Mouse (Mus musculus): ENCODE measurements at regions not wholly inside any gene's neighbourhood (a gene's known extent, or its start where the extent isn't known, plus 50 kb on each side); places are given as distances from the start of the nearest gene placed in this dataset.

- Histone ChIP-seq H3K27me3 (ENCODE audit: insufficient read depth, low read length) (no peaks in the 10 kb centered on the region), H3K27ac (ENCODE audit: low read depth, low read length) (no peak overlapping the region), H3K9me3 (ENCODE audit: low read length) (no peaks in the 10 kb centered on the region), H3K9ac (replicated peaks; ENCODE audit: low read length, poor library complexity, severe bottlenecking) (no peak overlapping the region), H3K4me2 (ENCODE audit: low read depth, low read length, poor library complexity, severe bottlenecking) (no peak overlapping the region), H3K4me3 (ENCODE audit: low read depth, low read length) (no peak overlapping the region), H3K36me3 (ENCODE audit: insufficient read depth, low read length) (no peaks in the 10 kb centered on the region), H3K4me1 (ENCODE audit: insufficient read depth, low read length) (no peaks in the 10 kb centered on the region)
- no peak for TF ChIP-seq CTCF (IDR thresholded peaks at IDR 0.05)
- no peak for ATAC-seq (ENCODE audit: low FRiP score)
- WGBS: 82% methylated on average over 7 of the region's 7 CpGs
- no peak for DNase-seq (ENCODE audit: low spot score)
These were observed 260.3 kb upstream of the Igfbp3 start for GRCm38 (mm10) chr11:7473832-7474545.

DNA sequence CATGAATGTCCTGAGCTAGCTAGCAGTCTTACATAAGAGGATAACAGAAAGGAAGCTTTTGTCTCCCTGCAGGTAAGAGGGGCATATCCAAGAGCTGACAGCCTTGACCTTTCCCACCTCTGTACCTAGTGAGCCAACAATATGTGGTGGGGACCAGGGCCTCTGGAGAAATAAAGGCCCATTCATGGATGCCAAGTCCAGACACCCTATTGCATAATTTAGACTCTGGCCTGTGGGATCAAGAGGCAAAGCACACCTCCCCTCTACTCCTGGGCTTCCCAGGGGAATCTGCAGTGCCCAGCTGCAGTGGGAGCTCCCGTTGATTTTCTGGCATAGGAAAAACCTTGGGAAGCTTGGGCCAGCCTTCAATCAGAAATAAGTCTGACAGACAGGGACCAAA lies 251.8 kb upstream of the Igfbp3 start:
- 60% methylated on average over 1 of the region's 1 CpGs for WGBS

DNA sequence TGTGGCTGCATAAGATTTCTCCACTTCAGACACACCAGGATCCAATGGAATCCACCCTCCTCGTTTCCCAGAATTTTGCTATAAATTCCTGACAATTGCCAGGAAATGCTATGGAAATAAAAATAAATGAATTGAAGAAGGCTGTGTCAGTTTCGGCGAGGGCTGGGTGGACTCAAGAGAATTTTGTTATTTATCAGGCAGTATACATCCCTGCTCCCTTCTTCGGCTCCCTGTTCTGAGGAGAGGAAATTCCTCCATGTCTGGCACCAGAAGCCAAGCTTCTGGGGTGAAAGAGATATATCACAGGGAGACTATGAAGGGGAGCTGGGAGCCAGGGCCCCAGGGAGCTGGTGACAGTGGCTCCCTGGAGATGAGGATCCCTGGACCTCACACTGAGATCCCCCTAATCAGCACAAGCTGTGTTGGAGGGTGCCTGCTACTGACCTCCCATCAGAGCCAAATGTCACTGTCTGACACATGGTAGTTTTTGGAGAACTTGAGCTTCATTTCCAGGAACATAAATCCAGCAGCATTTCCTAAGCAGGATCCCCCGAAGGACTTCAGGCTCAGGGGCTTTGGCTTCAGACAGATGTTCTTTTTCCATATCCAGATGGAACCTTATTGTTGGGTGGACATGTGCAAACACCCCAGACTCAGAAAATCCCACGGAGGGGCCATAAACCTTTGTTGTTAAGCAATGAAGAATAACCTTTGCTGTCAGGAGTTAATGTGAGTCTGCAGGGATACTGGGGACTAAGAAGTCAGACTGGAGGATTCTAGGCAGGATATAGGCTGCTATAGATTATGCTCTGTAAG lies 248.4 kb upstream of the Igfbp3 start:
- Histone ChIP-seq H3K9me3 (ENCODE audit: low read length) (no peaks in the 10 kb centered on the region), H3K4me2 (ENCODE audit: low read depth, low read length, poor library complexity, severe bottlenecking) (no peak overlapping the region), H3K27ac (ENCODE audit: low read depth, low read length) (no peak overlapping the region), H3K36me3 (ENCODE audit: insufficient read depth, low read length) (no peaks in the 10 kb centered on the region), H3K4me3 (ENCODE audit: low read depth, low read length) (no peak overlapping the region), H3K4me1 (ENCODE audit: insufficient read depth, low read length) (no peaks in the 10 kb centered on the region), H3K9ac (replicated peaks; ENCODE audit: low read length, poor library complexity, severe bottlenecking) (no peak overlapping the region), H3K27me3 (ENCODE audit: insufficient read depth, low read length) (no peaks in the 10 kb centered on the region)
- no peak for DNase-seq (ENCODE audit: low spot score)
- TF ChIP-seq CTCF (IDR thresholded peaks at IDR 0.05): no peak
- 76% methylated on average over 6 of the region's 6 CpGs for WGBS
- no peak for ATAC-seq (ENCODE audit: low FRiP score)

More for the DNA sequence above, 251.8 kb upstream of the Igfbp3 start:
- Histone ChIP-seq H3K9ac (replicated peaks; ENCODE audit: low read length, poor library complexity, severe bottlenecking) (no peak overlapping the region), H3K36me3 (ENCODE audit: insufficient read depth, low read length) (no peaks in the 10 kb centered on the region), H3K4me3 (ENCODE audit: low read depth, low read length) (no peak overlapping the region), H3K4me2 (ENCODE audit: low read depth, low read length, poor library complexity, severe bottlenecking) (no peak overlapping the region), H3K27me3 (ENCODE audit: insufficient read depth, low read length) (no peaks in the 10 kb centered on the region), H3K27ac (ENCODE audit: low read depth, low read length) (no peak overlapping the region), H3K9me3 (ENCODE audit: low read length) (no peaks in the 10 kb centered on the region), H3K4me1 (ENCODE audit: insufficient read depth, low read length) (no peaks in the 10 kb centered on the region)
- DNase-seq (ENCODE audit: low spot score) (no peak), ATAC-seq (ENCODE audit: low FRiP score) (no peak)
- TF ChIP-seq CTCF (IDR thresholded peaks at IDR 0.05): no peak

- Histone ChIP-seq H3K4me2 (ENCODE audit: low read depth, low read length, poor library complexity, severe bottlenecking) (no peak overlapping the region), H3K9ac (replicated peaks; ENCODE audit: low read length, poor library complexity, severe bottlenecking) (no peak overlapping the region), H3K9me3 (ENCODE audit: low read length) (no peaks in the 10 kb centered on the region), H3K4me3 (ENCODE audit: low read depth, low read length) (no peak overlapping the region), H3K4me1 (ENCODE audit: insufficient read depth, low read length) (no peaks in the 10 kb centered on the region), H3K36me3 (ENCODE audit: insufficient read depth, low read length) (no peaks in the 10 kb centered on the region), H3K27ac (ENCODE audit: low read depth, low read length) (no peak overlapping the region), H3K27me3 (ENCODE audit: insufficient read depth, low read length) (no peaks in the 10 kb centered on the region)
- WGBS: 86% methylated on average over 4 of the region's 4 CpGs
- DNase-seq (ENCODE audit: low spot score) (no peak), ATAC-seq (ENCODE audit: low FRiP score) (no peak)
- no peak for TF ChIP-seq CTCF (IDR thresholded peaks at IDR 0.05)
These were observed 238.0 kb upstream of the Igfbp3 start for GRCm38 (mm10) chr11:7451756-7452155.

DNA sequence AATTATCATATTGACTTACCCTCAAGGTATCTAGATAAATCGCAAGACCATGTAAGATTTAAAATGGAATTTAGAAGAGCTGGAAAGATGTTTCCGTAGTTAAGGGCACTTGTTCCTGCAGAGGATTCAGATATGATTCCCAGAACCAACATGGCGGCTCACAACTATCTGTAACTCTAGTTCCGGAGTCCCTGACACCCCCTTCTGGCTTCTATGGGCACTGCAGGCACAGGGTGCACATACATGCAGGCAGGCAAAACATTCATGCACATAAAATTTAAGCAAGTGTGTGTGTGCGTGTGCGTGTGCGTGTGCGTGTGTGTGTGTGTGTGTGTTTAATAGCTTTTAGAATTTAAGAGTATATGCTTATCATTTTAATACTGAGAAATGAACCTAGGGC lies 230.8 kb upstream of the Igfbp3 start:
- no peak for TF ChIP-seq CTCF (IDR thresholded peaks at IDR 0.05)
- ATAC-seq (ENCODE audit: low FRiP score): no peak
- Histone ChIP-seq H3K9ac (replicated peaks; ENCODE audit: low read length, poor library complexity, severe bottlenecking) (no peak overlapping the region), H3K27ac (ENCODE audit: low read depth, low read length) (no peak overlapping the region), H3K27me3 (ENCODE audit: insufficient read depth, low read length) (no peaks in the 10 kb centered on the region), H3K36me3 (ENCODE audit: insufficient read depth, low read length) (no peaks in the 10 kb centered on the region), H3K4me2 (ENCODE audit: low read depth, low read length, poor library complexity, severe bottlenecking) (no peak overlapping the region), H3K4me3 (ENCODE audit: low read depth, low read length) (no peak overlapping the region), H3K9me3 (ENCODE audit: low read length) (0 out of 2 replicates have a peak, but pooled peaks cover 3% of the 10 kb centered on the region), H3K4me1 (ENCODE audit: insufficient read depth, low read length) (no peaks in the 10 kb centered on the region)
- no peak for DNase-seq (ENCODE audit: low spot score)
- 94% methylated on average over 8 of the region's 8 CpGs for WGBS

DNA sequence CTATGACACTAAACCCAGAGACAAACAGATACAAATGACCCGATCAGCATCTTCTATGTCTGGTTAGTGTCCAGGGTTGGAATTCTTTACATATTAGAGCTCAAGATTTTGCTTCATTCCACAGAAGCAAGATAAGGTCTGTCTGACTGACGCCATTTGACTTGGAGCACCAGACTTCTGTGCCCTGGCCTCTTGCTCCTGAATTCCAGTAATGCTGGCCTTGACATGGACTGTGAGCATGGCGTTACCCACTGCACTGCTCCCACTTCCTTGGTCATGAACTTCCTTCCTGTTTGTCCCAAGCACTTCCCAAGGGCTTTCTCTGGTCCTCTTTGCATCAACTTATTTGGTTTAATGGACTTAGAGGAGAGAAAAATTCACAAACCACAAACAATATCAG lies 225.6 kb upstream of the Igfbp3 start:
- no peak for TF ChIP-seq CTCF (IDR thresholded peaks at IDR 0.05)
- H3K4me3 ChIP-seq (ENCODE audit: low read depth, low read length): no peak overlapping the region
- no peaks in the 10 kb centered on the region for H3K36me3 ChIP-seq (ENCODE audit: insufficient read depth, low read length)
- ATAC-seq (ENCODE audit: low FRiP score): no peak
- H3K9me3 ChIP-seq (ENCODE audit: low read length): no peaks in the 10 kb centered on the region
- H3K9ac ChIP-seq (replicated peaks; ENCODE audit: low read length, poor library complexity, severe bottlenecking): no peak overlapping the region
- H3K4me1 ChIP-seq (ENCODE audit: insufficient read depth, low read length): no peaks in the 10 kb centered on the region
- WGBS: 94% methylated on average over 3 of the region's 3 CpGs
- H3K27me3 ChIP-seq (ENCODE audit: insufficient read depth, low read length): no peaks in the 10 kb centered on the region
- H3K27ac ChIP-seq (ENCODE audit: low read depth, low read length): no peak overlapping the region
- DNase-seq (ENCODE audit: low spot score): no peak
- H3K4me2 ChIP-seq (ENCODE audit: low read depth, low read length, poor library complexity, severe bottlenecking): no peak overlapping the region
